Mouse (Mus musculus) CD4-positive naive resting alpha-beta T cell, adult 76 days (primary cell): Measurements from ENCODE around the gene Cpeb1. TPM values are rescaled to one million over a fixed set of nuclear protein-coding genes. Genes with fewer than 3 reads are reported as not detected.

ENCODE experiments used
- total RNA-seq: library from RNA; stranded (reverse); gene quantifications from one replicate; pipeline ENCODE4 v1.2.4, GENCODE M21; 2023

The Cpeb1 gene
- not detected for total RNA-seq

GRCm38 (mm10) chr7:81455155-81455651 is at the start of gene Cpeb1:
Cpeb1 (minus strand) TSS chr7:81455465.

GRCm38 (mm10) chr7:81498181-81498580 is 42.9 kb upstream of the Cpeb1 start, which contains the start of gene BC048679:
BC048679 (minus strand) TSS chr7:81498281.

GRCm38 (mm10) chr7:81493331-81494021 is 38.2 kb upstream of the Cpeb1 start, which contains the start of gene Ap3b2:
Ap3b2 (minus strand) TSS chr7:81493925.

GRCm38 (mm10) chr7:81344544-81345446 is 110.5 kb downstream of the Cpeb1 start, which contains the start of gene Rps17:
Rps17 (minus strand) TSS chr7:81345254.

Other genes with a start within 250 kb of the Cpeb1 start
- 6.9 TPM for gene Pde8a, start 241.9 kb downstream of the Cpeb1 start, total RNA-seq
- gene Rps17, start 110.2 kb downstream of the Cpeb1 start, total RNA-seq: 2,404 TPM
- not detected for gene Ap3b2, start 38.5 kb upstream of the Cpeb1 start, total RNA-seq
- gene BC048679, start 42.8 kb upstream of the Cpeb1 start, total RNA-seq: not detected
- gene Fsd2, start 111.5 kb upstream of the Cpeb1 start, total RNA-seq: 1.1 TPM
- 31.5 TPM for gene Whamm, start 115.8 kb upstream of the Cpeb1 start, total RNA-seq